Mouse (Mus musculus) thymus, postnatal 25 days (tissue): ENCODE measurements around the gene Gm28230.

Experiments
- DNase-seq: peaks from one replicate; pipeline ENCODE4 v3.0.0; 2022

Gene Gm28230

DNA sequence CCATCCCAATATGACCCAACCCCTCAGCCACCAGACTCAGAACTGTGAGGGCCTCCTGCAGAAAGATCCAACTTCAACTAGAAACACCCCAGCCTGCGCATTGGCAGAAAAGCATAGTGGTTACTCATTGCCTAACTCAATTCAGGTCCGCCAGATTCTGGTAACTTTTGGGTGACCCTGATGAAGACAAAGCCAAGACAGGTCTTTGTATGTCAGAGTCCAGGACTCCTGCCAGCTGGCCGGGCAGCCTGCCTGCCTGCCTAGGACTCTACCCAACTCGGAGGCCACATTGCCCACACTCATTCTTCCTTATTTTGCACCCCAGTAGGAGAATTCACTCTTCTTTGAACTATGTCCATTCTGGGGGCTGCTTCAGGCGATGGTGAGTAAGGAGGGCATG, at the start of gene Gm28230:
Gene Gm28230, plus strand, starts transcription at position 178 of the 400 bp plus-strand sequence.
- DNase-seq = no peak

DNA sequence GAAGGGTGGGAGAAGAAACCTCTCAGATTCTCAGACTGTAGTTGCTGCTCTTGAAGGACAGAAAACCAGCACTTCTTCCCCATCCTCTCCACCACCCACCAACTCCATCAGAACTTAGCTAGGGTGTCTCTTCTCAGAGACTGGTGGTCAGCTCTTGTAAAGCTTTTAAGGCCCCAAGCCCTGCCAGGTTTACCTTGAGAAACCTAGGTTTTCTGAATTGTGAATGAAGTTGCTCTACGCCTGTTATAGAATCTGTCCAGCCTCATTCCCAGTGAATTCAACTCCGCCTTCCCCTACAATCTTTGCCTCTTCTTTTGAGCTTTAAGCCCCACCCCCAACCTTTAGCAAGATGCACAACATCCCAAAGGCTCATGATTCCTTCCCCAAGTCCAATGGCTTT, 49.4 kb upstream of the Gm28230 start:
- DNase-seq = no peak

DNA sequence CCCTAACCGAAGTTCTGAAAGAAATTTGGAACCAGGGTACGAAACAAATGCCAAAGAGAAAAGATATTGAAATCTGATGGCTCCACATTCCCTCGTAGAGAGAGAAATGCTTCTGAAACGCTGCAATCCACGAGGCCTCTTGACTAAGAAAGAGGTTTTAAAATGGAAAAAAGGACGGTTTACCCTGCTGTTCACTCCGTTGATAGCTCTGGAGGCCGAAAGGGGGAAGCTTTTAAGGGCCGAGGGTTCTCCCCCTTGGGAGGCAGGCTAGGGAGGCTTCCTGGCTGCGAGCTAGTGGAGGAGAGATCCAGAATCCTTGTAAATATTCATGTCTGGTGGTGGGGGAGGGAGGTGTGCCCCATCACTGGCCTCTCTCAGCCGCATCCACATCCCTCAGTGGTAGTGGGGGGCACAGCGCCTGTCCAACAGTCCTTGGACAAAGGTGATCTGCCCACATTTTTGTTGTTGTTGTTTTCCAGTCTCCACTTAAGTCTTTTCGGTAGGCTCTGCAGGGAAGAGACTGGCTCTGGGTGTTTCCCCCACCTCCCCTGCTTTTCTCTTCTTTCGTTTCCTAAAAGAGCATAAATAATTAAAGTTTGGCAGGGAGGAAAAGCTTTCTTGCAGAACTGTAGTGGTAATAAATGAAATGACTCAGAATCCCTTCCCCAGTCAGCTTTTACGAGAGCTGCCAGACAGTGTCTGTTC, 47.5 kb upstream of the Gm28230 start, which contains the start of gene Hoxd11:
Gene Hoxd11, plus strand, starts transcription at position 667 of the 705 bp plus-strand sequence.
- DNase-seq = no peak

DNA sequence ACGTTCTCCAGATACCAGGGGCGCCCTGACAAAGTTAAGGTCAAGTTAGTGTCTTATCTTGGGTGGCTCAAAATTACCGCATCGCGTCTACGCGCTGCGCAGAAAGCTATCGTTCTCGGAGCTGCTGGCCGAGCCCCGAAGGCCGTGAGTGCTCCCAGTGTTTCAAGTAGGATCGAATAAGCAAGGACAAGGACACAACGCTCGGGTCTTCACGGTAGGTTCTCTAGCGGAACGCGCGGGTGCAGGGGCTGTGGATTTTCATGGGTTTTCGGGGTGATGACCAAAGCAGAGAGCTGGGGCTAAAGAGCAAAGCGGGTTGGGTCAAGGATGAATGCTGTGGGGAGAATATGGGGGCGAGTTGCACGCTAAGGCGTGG, 46.9 kb upstream of the Gm28230 start:
- no peak for DNase-seq

DNA sequence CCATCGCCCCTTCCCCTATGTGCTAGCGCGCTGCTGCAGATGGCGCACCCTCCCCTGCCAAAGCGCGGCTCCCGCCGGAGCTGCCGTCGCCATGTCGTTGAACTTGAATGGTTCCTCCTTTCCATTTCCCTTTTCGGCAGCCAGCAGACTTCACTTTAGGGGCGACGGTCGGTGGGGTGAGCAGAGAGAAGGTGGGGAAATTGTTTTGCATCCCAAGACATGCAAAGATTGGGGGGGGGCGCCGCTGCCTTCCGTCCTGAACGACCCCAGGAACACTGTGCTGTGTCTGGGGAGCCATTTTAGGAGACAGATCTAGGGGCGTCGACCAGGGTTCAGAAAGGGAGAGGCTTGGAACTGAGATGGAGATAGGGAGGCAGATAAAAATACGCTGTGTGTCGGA, 46.5 kb upstream of the Gm28230 start:
- no peak for DNase-seq

DNA sequence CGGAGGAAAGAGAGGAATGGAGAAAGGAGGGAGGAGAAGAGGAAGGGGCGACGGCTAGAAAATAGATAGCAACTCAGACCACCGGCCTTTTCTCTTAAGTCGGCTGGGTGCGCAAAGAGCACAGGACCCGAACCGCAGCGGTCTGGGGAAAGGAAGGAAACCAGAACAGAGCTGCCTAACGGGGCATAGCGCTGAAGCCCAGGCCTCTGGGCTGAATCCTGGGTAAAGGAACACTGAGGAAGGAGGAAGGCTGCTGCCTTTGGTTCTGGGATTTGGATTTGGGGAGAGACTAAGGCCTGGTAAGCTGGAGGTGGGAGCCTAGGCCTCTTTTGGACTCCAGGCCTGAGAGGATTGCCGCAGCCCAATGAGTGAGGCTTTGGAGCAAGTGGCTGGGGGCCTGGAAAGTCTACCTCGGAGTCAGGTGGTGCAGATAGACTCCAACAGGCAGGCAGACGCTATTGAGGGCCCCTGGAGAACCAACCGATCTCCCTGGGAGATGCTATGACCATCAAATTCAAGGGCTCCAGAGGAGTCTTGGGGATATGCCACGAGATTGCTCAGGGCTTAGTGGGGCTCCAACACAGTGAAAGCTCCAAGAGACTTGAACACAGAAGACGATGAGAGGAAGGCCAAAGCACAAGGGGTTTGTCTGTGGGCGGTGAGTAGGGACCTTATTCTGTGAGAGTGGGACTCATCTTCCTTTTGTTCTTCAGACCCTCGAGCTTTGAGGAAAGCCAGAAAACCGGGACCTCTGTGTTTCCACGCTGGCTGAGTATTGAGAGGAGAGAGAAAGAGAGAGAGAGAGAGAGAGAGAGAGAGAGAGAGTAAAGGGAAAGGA, 45.7 kb upstream of the Gm28230 start:
- DNase-seq = no peak

DNA sequence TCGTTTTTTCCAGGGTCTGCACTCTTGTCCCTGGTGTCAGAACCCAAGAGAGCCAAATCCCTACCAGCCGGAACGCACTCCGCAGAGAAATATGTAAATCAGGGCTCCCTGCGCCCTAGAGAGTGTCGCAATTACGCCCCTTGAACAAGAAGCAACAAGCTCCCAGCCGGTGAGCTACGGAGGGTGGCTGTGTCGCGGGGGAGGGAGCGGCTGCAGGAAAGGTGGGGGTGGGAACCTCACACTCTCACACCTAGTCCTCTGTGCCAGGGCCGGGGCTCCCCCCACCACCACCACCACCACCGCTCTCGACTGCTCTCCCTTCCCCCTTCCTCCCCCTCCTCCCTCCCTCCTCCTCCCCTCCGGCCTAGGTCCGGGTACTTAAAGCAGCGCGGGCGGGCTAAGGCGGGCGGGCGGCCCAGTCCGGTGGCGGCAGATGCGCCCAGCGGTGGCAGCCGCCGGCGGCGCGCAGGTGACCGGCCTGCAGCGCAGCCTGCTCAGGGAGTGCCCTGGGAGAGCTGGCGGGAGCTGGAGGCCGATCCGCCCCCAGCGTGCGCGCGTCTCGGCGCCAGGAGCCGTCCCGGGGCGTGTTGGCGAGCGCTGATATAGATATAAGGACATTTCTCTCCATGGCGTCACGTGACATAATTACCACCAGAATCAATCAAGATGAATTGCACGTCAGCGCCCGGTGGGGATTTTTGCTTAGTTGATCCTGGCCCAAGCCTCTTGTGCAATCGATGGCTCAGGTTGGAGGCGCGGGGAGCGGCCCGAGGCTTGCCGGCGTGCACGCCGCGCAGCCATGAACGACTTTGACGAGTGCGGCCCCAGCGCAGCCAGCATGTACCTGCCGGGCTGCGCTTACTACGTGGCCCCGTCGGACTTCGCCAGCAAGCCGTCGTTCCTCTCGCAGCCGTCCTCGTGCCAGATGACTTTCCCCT, 44.7 kb upstream of the Gm28230 start:
- DNase-seq = no peak

DNA sequence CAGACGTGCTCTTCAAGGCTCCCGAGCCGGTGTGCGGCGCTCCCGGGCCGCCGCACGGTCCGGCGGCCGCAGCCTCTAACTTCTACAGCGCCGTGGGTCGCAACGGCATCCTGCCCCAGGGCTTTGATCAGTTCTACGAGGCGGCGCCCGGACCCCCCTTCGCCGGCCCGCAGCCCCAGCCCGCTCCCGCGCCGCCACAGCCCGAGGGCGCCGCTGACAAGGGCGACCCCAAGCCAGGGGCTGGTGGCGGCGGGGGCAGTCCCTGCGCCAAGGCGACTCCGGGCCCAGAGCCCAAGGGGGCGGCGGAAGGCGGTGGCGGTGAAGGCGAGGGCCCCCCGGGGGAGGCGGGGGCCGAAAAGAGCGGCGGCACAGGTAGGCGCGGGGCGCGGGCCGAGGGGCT, 43.7 kb upstream of the Gm28230 start:
- no peak for DNase-seq

DNA sequence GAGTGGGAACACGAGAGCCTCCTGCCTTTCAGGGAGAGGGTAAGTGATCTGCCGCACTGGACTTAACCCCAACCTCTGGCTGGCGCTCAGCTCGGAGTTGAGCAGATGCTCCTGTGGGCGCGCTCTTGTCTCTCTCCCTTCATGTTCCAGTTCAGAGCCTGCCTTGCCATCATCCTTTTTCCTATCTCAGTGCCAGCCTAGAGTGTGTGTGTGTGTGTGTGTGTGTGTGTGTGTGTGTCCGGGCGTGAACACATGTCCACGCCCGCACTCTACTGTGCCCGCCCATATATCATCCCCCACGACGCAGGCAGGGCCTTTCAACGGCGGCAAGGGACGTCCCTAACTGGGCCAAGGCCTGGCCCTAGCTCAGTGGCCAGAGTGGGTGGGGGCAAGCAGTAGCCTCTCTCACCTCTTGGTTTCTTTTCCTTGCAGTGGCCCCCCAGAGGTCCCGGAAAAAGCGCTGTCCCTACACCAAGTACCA, 43.0 kb upstream of the Gm28230 start:
- DNase-seq = no peak

DNA sequence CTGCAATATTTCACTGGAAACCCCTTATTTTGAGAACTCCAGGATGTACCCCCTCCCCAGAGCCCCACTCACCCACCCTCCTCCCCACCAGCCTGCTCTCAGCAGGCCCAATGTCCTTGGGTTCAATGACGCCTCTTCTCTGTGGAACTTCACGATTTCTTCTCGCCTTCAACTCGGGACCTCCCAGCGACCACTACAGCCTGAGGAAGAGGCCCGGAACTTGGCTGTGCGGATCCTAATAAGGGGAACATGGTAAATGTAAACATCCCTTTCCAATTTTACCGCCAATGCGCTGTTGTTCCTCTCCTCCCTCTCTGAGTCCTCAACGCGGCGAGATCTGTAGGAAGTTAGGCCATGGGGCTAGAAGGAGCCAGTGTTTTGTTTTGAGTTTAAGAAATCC, 42.4 kb upstream of the Gm28230 start:
- DNase-seq = no peak

DNA sequence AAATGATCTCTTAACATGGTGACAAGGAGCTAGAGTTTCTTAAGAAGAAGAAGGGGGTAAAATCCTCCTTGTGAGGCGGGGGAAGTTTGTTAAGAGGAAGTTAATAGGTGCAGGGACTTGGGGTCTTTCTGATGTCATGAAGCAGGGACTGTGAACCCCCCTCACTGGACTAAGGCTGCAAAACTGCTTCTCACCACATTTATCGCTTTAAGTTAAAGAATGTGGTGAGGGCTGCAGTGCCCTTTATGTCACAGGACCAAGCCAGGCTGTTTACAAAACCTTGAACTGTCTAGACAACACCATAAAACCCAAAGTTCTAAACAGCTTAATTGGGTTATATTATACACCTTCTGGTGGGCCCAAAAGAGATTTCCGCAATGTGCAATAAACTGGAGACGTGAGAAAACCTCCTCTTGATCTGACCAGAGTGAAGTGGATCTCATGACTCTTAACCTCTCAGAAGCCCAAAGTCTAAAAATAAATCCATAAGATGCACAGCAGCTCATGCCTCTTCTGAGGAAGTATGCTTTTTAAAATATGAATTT, 41.4 kb upstream of the Gm28230 start:
- no peak for DNase-seq

DNA sequence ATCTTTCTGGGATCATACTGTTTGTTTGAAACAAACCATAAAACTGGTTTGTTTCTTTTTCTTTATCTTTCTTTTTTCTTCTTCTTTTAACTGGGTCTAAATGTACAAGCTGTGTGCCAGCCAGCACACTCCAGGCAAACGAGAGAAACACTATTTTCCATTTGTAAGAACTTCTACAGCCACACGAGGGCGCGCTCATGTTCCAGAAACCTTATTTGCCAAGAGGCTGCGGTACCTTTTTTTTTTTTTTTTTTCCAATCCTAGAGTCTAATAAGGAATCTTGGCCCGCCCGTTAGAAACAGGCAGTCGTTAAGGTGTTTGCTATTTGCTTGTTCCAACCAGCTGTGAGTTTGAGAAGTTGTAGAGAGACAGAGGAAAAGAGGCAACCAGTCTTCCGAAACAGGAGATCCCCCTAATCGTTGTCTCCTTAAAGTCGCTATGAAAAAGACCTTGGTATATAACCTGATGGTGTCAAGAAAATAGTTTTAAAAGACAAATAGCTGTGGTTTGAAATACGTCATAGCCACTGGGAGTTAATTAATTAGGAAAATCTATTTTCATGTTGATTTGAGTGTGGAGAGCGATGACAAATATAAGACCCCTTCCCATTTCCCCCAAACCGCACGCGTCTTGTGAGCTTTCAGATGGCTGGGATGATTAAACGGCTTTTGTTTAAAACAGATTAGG, 40.1 kb upstream of the Gm28230 start:
- DNase-seq = no peak

DNA sequence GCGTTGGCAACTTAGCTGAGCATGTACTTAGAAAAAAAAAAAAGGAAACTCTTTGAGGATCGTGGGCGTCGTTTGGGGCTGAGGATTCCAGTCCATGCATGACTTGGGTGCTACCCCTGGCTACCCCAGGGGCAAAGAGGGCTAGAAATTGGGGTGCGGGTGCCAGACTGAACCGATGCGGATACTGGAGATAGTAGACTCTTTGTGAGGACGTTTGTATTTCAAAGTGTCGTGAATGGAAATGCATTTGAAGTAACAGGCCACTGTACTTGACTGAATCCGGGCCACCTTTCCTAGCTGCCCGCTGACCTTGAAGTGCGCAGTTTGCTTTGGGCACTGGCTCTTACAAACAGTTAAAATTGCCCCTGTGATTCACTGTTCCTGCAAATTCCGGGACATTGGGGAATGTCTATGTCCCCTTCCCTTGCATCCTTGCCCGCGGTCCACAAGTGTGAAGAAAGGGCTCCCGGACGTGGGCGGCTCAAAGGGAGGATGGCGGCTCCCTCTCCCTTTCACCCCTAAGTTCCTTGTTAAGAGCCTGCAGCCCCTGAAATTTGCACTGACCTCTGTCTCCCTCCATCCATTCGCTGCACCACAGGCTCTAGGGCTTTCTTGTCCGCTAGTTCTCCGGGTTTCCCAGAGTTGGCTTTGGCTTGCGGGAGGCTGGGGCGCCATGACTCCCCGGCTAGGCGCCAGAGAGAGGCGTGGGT, 39.4 kb upstream of the Gm28230 start:
- no peak for DNase-seq

DNA sequence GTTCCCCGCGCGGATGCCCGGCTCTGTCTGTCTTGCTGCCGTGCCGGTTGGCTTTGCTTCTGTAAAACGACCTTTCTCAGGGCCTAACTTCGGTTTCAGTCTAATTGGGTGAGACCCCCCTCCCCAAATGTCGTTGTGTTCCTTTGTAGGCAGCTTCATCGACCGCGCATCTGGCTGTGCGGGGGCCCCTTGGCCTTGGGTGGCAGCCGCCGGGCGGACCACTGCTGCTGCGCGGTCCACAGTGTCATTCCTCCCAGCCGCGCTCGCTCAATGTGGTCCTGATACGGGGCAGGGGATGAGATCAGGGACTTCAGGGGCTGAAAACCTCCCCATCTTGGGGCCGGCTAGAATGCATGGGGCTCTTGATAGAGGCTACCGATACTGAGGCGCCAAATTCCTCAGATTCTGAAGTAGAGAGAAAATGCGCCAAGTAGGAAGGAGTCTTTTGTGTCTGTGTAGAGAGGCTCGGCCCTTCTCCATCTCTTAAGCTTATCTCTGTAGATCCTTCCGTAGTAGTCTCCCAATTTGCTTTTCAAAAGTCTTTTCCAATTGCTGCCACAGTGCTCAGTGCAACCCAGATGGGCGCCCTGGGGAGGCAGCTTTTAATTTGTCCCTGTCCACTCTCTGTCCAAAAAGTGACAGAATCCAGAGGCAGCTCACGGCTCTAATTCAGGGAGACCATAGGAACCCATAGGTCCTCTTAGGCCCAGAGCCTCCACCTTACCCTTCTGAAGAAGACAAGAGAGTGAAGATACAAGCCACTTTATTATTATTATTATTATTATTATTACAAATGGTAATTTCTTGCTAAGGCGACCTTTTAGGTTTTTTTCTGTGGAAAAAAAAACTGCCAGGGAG, 38.6 kb upstream of the Gm28230 start:
- DNase-seq = no peak

DNA sequence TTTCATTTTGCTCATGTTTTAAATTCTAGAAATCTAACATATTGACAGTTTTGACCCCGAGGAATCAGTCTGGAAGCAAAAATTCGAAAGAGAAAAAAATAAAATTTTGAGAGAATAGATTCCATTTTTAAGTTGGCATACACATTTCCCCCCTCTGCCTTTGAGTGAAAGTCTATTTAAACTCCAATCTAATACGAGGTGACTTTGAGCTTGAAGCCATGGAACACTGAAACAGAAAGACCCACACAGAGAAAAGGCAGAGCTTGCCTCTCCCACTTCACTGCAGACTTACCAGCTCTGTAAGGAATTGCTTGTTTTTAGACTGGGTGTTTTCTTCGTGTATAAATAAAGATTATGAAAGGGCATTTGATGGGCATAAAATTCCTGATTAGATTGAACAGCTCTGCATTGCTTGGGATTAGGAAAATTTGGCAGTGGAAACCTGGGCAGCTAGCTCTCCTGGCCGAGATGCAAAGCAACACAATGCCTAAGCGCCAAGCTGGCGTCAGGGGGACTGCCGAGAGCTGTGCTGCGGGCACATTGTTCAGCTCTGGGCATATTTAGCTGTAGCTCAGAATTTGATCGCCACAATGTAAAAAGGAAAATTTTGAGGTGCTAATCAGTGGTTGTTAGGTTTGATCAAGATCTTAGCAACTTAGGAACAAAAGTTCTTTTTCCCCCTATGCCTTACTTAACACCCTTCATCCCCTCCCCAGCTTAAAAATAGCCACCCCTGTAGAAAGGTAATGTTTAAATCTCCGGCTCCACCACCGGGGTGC, 37.5 kb upstream of the Gm28230 start:
- no peak for DNase-seq

DNA sequence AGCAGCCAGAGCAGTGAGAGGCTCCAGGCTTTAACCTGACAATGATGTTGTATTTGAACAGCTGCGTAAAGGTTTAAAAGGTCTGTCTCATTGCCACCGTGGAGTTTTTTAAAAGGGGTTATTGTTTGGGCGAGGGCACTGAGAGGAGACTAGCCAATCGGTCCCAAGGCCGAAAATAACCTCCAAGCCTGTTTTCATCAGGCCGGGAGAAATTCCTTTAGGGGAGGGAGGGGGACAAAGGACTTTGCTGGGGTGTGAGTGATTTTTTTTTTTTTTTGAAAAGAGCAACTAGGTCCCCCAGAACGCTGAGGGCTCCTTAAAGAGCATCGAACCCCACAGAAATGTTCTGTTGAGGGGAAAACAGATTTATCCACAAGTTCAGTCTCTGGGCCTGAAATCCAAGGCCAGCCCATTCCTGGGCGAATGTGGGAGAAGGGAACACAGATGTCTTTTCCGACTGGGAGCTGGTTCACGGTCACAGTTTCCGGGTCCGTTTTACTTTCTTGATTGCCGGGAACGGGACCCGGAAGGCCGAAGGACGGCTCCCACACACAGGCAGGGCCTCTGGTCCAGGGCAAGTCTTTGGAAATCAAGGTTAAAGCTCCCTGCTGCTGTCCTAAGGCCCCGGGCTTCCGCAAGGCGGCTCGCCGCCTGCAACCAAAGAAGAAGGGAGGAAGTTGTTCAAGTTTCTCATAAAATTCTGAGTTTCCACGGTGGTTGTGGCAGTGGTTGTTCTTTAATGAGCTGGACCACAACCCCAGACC, 36.8 kb upstream of the Gm28230 start:
- DNase-seq = no peak

DNA sequence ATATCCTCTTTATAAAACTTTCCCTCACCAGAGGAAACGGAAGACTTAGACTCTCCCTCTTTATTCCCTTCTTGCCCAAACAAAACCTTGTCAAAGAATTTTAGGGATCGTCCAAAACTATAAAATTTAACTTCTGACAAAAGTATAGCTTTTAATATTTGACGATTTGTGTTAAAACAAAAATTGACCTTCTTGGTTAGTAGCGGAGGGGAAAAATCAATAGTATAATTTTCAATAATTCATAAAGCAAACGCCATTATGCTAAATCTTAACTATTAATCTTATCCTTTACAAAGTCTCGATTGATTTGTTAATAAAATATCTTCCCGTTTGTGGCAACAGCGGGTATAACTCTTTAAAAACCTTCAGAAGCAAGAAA, 36.2 kb upstream of the Gm28230 start:
- DNase-seq = no peak

DNA sequence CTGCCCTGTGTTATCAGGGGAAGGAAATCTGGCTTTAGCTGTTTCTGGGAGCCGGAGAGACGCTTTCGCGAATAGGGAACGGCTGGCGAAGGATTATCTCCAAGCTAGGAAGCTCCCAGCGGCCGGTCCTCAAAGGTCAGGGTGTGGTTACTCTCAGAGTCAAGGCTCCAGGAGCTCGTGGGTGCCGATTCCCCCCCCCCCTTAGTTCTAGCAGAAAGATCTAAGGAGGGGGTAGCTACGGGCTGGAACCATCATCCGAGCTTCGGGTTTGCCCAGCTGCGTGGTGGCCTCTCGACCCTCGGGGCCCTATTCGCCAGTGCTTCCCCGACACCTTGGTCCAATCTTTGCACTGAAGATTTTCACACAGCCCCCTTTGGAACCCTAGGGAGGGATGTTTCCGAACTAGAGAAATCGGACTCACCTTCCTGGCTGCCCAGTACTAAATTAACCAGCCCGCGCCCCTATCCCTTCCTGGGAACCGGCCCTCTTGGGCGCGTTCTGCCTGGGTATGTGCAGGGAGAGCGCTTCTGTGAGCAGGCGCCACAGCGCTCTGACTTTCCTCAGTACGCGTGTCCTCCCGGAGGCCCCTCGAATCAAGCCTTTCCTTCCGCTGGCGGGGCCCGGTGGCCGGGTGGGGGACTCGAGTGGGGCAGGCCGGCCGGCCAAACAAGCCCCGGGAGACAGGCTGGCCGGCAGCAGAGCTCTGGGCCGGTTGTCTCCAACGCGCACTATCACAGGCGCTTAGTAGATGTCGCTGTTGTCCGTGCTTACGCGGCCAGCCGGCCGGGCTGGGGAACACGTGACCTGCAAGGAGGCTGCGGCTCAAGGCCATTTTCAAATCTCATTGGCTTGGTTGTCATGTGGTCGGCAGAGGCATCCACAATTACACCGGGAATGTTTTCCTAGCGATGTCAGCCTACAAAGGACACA, 35.2 kb upstream of the Gm28230 start, which contains the start of gene Hoxd10:
Gene Hoxd10, plus strand, starts transcription at position 903 of the 930 bp plus-strand sequence.
- DNase-seq = no peak
